Mouse (Mus musculus): ENCODE results near the gene Eps15. TPM values are rescaled to one million over a fixed set of nuclear protein-coding genes. Genes with fewer than 3 reads are reported as not detected.
A peak's percentile ranks its signal among the peaks of the same experiment; 100 is the strongest.

Gene Eps15
- total and polyA plus RNA-seq, 2 experiments: 5.5 to 29.6 TPM

- Histone ChIP-seq H3K4me1 (ENCODE audit: control insufficient read depth, insufficient read depth, low read length) (no peaks in the 10 kb centered on the region), H3K79me2 (ENCODE audit: control insufficient read depth, insufficient read depth, low read length) (no peaks in the 10 kb centered on the region), H3K9ac (ENCODE audit: low read depth, low read length) (no peak overlapping the region), H3K27me3 (ENCODE audit: control insufficient read depth, insufficient read depth, low read length) (no peaks in the 10 kb centered on the region), H3K4me3 (ENCODE audit: insufficient read depth, low read depth, low read length) (no peak overlapping the region), H3K27ac (replicated peaks; ENCODE audit: insufficient read depth, low read depth, low read length) (no peak overlapping the region), H3K36me3 (ENCODE audit: control insufficient read depth, insufficient read depth, low read length) (no peaks in the 10 kb centered on the region)
- no peak for DNase-seq (ENCODE audit: extremely low read depth, low read depth, low spot score)
- no peak for TF ChIP-seq CTCF (IDR thresholded peaks at IDR 0.05; ENCODE audit: low read depth, low read length)
- TF ChIP-seq POLR2A (IDR thresholded peaks at IDR 0.05; ENCODE audit: extremely low read depth, insufficient read depth, low read length): no peak
- 86% methylated on average over 2 of the region's 2 CpGs for WGBS
These were observed 6.4 kb upstream of the Eps15 start for GRCm38 (mm10) chr4:109273586-109274240.

- TF ChIP-seq CTCF (IDR thresholded peaks at IDR 0.05; ENCODE audit: low read depth, low read length): no peak
- no peak for TF ChIP-seq POLR2A (IDR thresholded peaks at IDR 0.05; ENCODE audit: extremely low read depth, insufficient read depth, low read length)
- peaks cover 10% of the 10 kb centered on the region for H3K4me1 ChIP-seq (ENCODE audit: control insufficient read depth, insufficient read depth, low read length)
- no peak for DNase-seq (ENCODE audit: extremely low read depth, low read depth, low spot score)
- H3K27me3 ChIP-seq (ENCODE audit: control insufficient read depth, insufficient read depth, low read length): no peaks in the 10 kb centered on the region
- peaks cover 23% of the 10 kb centered on the region for H3K79me2 ChIP-seq (ENCODE audit: control insufficient read depth, insufficient read depth, low read length)
- peak overlapping the region; percentile 97 for H3K9ac ChIP-seq (ENCODE audit: low read depth, low read length)
- H3K36me3 ChIP-seq (ENCODE audit: control insufficient read depth, insufficient read depth, low read length): no peaks in the 10 kb centered on the region
- H3K4me3 ChIP-seq (ENCODE audit: insufficient read depth, low read depth, low read length): peak overlapping the region; percentile 77
- peak overlapping the region; percentile 29 for H3K27ac ChIP-seq (replicated peaks; ENCODE audit: insufficient read depth, low read depth, low read length)
- WGBS: under 1% methylated on average over 60 of the region's 85 CpGs
These were observed 542 bp downstream of the Eps15 start for GRCm38 (mm10) chr4:109280459-109281160.

GRCm38 (mm10) chr4:109281161-109281560, 1.1 kb downstream of the Eps15 start:
- Histone ChIP-seq H3K36me3 (ENCODE audit: control insufficient read depth, insufficient read depth, low read length) (no peaks in the 10 kb centered on the region), H3K27me3 (ENCODE audit: control insufficient read depth, insufficient read depth, low read length) (no peaks in the 10 kb centered on the region), H3K79me2 (ENCODE audit: control insufficient read depth, insufficient read depth, low read length) (peaks cover 23% of the 10 kb centered on the region), H3K9ac (ENCODE audit: low read depth, low read length) (peak overlapping the region; percentile 97; the same call in 1 of the 2 replicates), H3K27ac (replicated peaks; ENCODE audit: insufficient read depth, low read depth, low read length) (no peak overlapping the region), H3K4me3 (ENCODE audit: insufficient read depth, low read depth, low read length) (peak overlapping the region; percentile 77), H3K4me1 (ENCODE audit: control insufficient read depth, insufficient read depth, low read length) (peaks cover 10% of the 10 kb centered on the region)
- WGBS: 19% methylated on average over 4 of the region's 4 CpGs
- no peak for DNase-seq (ENCODE audit: extremely low read depth, low read depth, low spot score)
- TF ChIP-seq CTCF (IDR thresholded peaks at IDR 0.05; ENCODE audit: low read depth, low read length): no peak
- no peak for TF ChIP-seq POLR2A (IDR thresholded peaks at IDR 0.05; ENCODE audit: extremely low read depth, insufficient read depth, low read length)

- no peak overlapping the region for H3K27ac ChIP-seq (replicated peaks; ENCODE audit: insufficient read depth, low read depth, low read length)
- H3K79me2 ChIP-seq (ENCODE audit: control insufficient read depth, insufficient read depth, low read length): peaks cover 26% of the 10 kb centered on the region
- peaks cover 10% of the 10 kb centered on the region for H3K4me1 ChIP-seq (ENCODE audit: control insufficient read depth, insufficient read depth, low read length)
- no peaks in the 10 kb centered on the region for H3K36me3 ChIP-seq (ENCODE audit: control insufficient read depth, insufficient read depth, low read length)
- TF ChIP-seq CTCF (IDR thresholded peaks at IDR 0.05; ENCODE audit: low read depth, low read length): no peak
- TF ChIP-seq POLR2A (IDR thresholded peaks at IDR 0.05; ENCODE audit: extremely low read depth, insufficient read depth, low read length): no peak
- 71% methylated on average over 1 of the region's 1 CpGs for WGBS
- no peak for DNase-seq (ENCODE audit: extremely low read depth, low read depth, low spot score)
- H3K27me3 ChIP-seq (ENCODE audit: control insufficient read depth, insufficient read depth, low read length): no peaks in the 10 kb centered on the region
- no peak overlapping the region for H3K9ac ChIP-seq (ENCODE audit: low read depth, low read length)
- no peak overlapping the region for H3K4me3 ChIP-seq (ENCODE audit: insufficient read depth, low read depth, low read length)
These were observed 1.9 kb downstream of the Eps15 start for GRCm38 (mm10) chr4:109281946-109282345.

GRCm38 (mm10) chr4:109294629-109295028, 14.6 kb downstream of the Eps15 start:
- H3K27ac ChIP-seq (replicated peaks; ENCODE audit: insufficient read depth, low read depth, low read length): no peak overlapping the region
- peaks cover 7% of the 10 kb centered on the region; the same call in 1 of the 2 replicates for H3K79me2 ChIP-seq (ENCODE audit: control insufficient read depth, insufficient read depth, low read length)
- H3K4me3 ChIP-seq (ENCODE audit: insufficient read depth, low read depth, low read length): no peak overlapping the region
- H3K9ac ChIP-seq (ENCODE audit: low read depth, low read length): no peak overlapping the region
- H3K36me3 ChIP-seq (ENCODE audit: control insufficient read depth, insufficient read depth, low read length): peaks cover 2% of the 10 kb centered on the region; the same call in 1 of the 2 replicates
- no peak for TF ChIP-seq CTCF (IDR thresholded peaks at IDR 0.05; ENCODE audit: low read depth, low read length)
- no peak for TF ChIP-seq POLR2A (IDR thresholded peaks at IDR 0.05; ENCODE audit: extremely low read depth, insufficient read depth, low read length)
- H3K4me1 ChIP-seq (ENCODE audit: control insufficient read depth, insufficient read depth, low read length): peaks cover 2% of the 10 kb centered on the region; the same call in 1 of the 2 replicates
- H3K27me3 ChIP-seq (ENCODE audit: control insufficient read depth, insufficient read depth, low read length): no peaks in the 10 kb centered on the region
- no peak for DNase-seq (ENCODE audit: extremely low read depth, low read depth, low spot score)
